Mouse (Mus musculus) large intestine, adult 2 months (tissue): Measurements from ENCODE around the gene Myl7. TPM values are rescaled to one million over a fixed set of nuclear protein-coding genes. Genes with fewer than 3 reads are reported as not detected.
"Not testable (repeated sequence)": the region's sequence is repeated elsewhere in the genome, so short reads cannot be mapped to it uniquely, and the experiment has no call there.

Experiments
- DNase-seq: peaks from one replicate; pipeline ENCODE4 v3.0.0-alpha.2; 2012; ENCODE audit warnings: low read depth, low spot score
- WGBS: fragments of 180-500 bp; shearing (Covaris S2); methylation state at CpG from one replicate; pipeline ENCODE4 v1.1.7; 2018; 5-methylcytosine and 5-hydroxymethylcytosine counted together
- polyA plus RNA-seq: library from polyadenylated mRNA; depleted of rRNA; stranded (reverse); fragments of >200 nt; gene quantifications from 2 replicates; pipeline ENCODE4 v1.2.3, GENCODE M21; 2012; rRNA removed

The Myl7 gene
- polyA plus RNA-seq: 17.3 and 23.4 TPM in 2 replicates

DNA sequence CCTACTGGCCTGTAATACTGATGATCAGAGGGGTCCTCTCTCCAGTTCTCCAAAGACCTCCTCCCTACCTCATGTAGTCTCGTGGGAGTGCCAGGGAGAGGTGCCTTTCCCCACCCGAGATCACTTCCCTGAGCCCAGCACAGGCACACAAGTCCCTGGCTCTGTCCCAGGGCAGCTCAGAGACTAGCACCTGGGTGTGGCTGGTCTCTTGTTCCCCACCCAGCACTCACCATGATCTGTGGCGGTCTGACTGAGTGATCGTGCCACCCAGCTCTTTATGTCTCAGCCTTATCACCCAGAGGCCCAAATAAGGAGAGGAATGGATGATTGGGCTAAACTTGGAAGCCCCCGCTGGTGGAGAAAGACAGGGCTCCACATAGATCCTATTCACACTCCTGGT is at the start of gene Myl7:
TSS of gene Myl7 (minus strand) at position 252 of the 400 bp plus-strand sequence.
- no peak for DNase-seq
- 31% methylated on average over 5 of the region's 5 CpGs for WGBS

DNA sequence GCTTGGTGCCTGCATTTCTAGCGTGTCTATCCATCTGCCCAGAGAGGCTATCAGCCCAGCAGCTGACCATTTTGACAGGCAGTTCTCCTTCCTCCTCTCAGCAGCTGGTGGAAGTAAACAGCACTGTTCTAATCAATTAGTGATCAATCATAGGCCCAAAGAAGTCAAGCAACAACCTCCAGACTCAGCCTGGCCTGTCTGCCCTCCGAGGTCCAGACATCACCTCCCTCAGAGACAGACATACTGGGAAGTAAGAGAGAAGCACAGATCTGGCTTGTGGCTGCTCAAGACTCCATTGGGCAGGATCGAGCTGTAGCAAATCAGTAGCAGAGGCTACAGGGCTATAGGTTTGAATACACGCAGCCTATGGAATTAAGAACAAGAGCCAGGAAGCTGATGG is 49.2 kb upstream of the Myl7 start:
- 67% methylated on average over 4 of the region's 4 CpGs for WGBS
- no peak for DNase-seq

DNA sequence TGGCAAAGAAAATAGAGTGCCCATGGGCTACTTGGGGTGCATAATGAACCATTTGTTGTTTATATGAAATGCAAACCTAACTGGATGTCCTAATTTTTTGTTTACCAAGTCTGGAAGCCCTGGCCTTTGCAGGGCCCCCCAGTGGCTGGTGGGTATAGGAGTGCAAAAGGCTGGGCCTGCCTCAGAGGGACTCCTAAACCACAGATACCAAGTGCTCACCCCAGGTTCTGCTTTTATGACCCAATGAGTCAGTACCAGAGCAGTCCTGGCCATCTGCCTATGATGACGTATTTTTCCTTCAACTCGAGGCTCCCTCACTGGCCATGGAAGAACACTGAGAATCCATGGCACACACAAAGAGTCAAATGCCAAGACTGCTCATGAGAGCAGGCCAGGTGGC is 46.5 kb upstream of the Myl7 start:
- 22% methylated on average over 2 of the region's 2 CpGs for WGBS
- no peak for DNase-seq

DNA sequence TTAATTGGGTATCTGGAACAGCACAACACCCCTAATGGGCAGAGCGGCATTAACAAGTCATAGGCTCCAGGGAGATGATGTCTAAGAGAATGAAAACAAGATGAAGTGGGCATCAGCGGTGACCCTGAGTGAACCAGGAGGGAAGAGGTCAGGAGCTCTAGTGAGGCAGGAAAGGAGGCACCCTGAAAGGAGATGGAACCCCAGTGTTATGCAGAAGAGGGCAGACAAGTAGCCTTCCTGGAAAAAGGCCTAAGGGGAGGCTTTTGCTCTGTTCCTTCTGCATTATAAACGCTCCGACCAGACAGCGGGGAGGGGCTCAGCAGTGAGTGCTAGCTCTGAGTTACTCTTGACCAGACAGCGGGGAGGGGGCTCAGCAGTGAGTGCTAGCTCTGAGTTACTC is 44.4 kb upstream of the Myl7 start:
- WGBS: 83% methylated on average over 6 of the region's 6 CpGs
- DNase-seq: no peak

DNA sequence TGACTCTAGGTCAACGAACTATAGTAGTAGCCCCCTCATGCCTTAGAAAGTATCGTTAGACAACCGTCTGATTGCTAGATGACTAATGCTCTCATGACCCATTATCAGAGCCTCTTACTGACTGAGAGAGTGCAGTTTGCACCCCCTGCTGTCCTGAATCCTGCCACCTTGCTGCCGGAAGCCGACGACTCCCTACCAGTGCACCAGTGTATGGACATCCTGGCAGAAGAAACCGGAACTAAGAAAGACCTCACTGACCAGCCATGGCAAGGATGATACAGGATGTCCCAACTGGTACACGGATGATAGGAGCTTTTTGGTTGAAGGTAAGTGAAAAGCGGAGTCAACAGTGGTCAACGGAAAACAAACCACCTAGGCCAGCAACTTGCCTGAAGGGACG is 35.9 kb upstream of the Myl7 start:
- not testable (repeated sequence) for DNase-seq
- 92% methylated on average over 11 of the region's 11 CpGs for WGBS

DNA sequence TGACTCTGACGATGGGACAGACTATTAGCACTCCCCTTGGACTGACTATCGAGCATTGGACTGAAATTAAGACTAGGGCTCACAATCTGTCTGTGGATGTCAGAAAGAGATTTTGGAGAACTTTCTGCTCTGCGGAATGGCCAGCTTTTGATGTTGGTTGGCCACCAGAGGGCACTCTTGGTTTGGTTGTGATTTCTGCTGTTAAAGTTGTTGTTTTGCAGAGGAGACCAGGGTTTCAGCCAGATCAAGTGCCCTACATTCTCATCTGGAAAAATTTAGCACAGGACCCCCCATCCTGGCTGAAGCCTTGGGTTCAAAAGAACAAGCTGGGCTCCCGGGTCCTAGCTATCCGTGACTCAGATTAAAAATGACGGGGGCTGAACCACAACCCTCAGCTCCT is 33.4 kb upstream of the Myl7 start:
- 90% methylated on average over 6 of the region's 6 CpGs for WGBS

DNA sequence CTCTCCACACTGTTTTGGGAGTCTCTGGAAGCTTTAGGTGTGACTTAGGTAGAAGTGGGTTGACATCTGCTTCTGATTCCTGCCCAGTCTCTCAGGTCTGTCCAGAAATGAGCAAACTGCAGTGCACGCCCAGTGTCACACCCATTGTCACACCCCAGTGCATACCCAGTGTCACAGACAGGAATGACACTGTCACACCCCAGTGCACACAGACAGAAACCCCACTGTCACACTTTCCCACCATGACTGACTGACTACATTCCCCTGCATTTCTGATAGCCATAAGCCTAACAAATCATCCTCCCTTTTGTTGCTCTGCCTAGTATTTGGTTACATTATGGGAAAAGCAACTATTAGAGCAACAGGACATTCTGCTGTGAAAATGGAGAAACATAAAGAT is 32.0 kb upstream of the Myl7 start:
- no peak for DNase-seq

More for the DNA sequence above, 33.4 kb upstream of the Myl7 start:
- not testable (repeated sequence) for DNase-seq

DNA sequence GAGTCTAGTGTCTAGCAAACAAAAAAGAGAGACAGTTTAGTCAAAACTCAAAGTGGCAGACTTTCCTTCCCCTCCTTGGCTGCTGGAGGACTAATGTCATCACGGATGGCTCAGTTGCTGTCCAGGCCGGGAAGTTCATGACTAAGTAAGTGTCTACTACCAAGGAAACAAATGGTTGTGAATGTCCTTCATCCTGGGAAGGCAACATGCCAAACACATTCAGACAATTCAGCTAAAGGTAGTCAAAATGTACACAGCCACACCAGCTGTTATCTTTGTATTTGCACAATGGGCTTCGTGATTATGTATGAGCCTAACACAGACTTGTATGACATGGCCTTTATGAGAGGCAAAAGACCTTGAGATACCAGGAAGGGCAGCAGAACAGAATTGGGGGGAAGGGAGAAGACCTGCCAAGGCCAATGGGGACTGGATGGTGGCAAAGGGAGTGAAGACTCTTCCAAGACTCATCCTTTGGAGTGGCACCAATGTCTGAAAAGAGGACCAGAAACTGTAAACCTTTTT is 28.2 kb upstream of the Myl7 start:
- DNase-seq: no peak
- 53% methylated on average over 3 of the region's 3 CpGs for WGBS

More for the DNA sequence above, 32.0 kb upstream of the Myl7 start:
- 41% methylated on average over 1 of the region's 1 CpGs for WGBS

DNA sequence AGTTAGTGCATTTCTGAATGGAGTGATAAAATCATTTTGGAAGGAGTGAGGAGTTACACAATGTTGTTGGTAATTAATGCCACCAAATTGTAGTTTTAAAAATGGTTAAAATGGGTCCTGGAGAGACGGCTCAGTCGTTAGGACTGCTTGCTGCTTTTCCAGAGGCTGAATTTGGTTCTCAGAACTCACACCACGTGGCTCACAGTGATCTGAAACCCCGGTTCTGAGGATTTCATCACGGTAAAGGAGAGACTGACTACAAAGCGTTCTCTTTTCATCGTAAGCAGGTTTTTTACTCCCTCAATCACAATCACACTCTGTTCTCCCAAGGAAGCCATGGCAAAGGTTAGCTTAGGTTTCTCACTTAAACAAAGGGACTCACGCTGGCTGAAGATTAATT is 26.1 kb upstream of the Myl7 start:
- no peak for DNase-seq
- 59% methylated on average over 8 of the region's 8 CpGs for WGBS

DNA sequence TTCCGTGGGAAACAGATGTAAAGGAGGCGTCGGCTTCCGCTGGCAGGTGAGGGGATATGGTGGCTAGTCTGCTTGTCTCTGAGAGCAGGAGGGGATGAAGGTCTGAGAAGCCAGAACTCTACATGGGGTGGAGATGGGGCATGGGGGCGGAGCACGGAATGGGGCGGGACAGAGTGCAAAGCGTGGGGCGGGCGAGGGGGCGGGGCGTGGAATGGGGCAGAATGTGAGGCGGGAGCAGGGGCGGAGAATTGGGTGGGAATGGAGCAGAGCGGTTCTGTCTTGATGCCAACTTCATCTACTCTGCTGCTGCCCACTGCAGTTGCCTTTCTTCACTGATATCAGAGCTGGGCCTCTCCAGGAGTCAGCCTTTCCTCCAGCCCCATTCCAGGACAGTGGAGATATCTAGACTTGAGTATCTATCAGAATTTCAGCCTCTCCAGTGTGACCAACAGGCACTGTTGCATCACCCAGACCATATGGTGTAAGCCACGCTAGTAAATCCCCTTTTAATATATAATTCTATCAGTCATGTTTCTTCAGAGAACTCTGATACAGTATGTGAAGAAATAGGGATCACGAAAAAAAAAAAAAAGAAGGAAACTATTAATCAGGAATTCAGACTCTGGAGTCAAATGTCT is 21.9 kb upstream of the Myl7 start:
- WGBS: 24% methylated on average over 17 of the region's 17 CpGs
- no peak for DNase-seq

DNA sequence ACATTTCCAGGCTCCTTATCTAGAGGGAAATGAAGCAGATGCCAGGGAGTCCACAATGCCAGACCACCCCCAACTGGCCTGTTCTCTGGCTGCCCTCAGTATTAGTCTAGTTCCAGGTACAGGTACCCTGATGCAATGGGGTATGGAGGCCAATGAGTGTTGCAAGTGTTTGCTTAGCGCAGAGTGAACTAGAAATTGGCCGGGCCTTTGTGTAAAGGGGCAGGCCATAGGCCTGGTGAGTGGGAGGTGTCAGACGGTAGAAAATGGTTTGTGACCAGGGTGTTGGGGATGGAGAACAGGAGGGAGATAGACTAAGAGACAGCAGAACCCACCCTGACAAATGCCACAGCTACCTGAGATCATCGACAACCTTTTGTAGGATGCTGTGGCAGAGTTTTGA is 21.0 kb upstream of the Myl7 start:
- WGBS: 92% methylated on average over 4 of the region's 4 CpGs
- DNase-seq: no peak

DNA sequence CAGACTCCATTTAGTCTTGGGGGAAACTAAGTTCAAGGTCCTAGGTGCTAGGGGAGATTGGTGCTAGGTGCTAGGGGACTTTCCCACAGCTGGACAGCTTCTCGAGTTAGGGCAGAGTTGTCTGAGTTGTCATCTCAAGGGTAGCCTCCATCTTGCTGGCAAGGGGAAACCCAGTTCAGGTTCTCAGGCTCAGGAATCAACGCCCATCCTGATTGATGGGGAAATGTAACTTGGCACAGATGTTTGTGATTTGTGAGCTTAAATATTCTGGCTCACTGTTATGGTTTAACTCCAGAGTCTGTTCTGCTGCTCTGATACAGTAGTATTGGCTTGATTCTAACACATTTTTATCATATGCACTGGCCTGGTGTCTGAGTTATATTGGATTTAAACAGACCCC is 19.5 kb upstream of the Myl7 start:
- no peak for DNase-seq
- 62% methylated on average over 2 of the region's 2 CpGs for WGBS

DNA sequence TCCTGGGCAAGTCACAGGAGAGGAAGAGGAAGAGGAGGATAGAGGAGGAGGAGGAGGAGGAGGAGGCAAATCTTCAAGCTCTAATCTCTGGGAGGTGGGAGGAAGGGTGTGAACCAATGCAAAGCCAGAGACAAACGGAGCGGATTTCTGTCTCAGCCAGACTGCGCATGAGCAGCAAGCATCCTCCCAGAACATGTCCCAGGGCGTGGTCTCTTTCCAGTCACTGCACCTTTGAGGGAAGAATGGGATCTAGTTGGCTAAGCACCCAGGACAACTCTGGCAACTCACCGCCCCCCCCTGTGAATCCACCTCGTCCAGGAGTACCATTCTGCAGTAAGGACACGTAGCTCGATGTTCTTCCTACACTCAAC is 17.6 kb upstream of the Myl7 start:
- DNase-seq: no peak
- WGBS: 65% methylated on average over 8 of the region's 8 CpGs

DNA sequence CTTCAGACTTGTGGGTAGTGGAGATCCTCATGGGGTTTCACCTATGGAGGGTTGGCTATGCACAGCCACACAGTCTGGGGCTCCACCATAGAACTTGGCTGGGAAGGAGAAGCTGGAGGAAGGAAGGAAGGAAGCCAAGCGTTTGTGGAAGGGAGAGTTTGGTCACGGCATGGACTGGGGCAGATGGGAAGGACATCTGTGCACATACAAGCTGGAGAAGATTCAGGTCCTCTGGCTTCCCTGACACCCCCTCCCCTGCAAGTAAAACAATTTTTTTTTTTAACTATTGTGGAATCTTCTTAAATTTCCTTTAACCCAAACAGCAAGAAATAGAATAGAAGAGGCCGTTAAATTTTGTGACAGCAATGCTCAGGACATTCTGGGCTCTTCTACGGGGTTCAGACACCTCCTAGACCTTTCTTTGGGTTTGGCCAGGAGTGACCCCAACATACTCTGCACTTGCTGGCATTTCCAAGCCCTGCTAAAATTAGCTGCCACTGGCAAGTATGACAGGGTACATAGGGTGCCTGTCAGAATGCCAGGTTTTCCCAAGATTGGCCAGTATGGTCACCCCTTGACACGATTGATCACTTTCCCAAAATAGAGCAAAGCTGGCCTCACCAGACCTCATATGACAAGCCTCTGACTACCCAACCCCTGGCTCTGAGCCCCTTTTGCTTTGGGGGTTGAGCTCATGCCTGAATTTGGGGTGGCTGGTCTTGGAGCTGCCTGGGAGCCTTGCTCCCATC is 17.0 kb upstream of the Myl7 start:
- 69% methylated on average over 5 of the region's 5 CpGs for WGBS
- no peak for DNase-seq

DNA sequence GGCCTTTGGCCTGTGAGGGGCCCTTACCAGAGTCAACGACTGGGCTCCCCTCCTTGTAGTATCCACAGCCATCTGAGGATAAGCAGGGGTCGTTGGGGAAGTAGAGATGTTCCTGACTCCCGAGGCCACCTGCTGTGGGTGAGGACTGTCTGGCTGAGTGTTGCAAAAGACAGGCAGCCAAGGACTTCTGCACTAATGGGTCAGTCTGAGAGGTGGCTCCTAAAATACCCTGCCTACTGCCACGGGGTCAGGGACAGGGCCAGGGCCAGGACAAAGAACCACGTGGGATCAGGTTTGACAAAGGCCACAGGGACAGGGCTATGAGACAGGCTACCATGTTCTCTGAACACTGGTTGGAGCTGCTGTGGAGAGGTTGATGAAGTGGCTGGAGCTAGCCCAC is 16.4 kb upstream of the Myl7 start:
- 48% methylated on average over 5 of the region's 5 CpGs for WGBS
- DNase-seq: no peak

DNA sequence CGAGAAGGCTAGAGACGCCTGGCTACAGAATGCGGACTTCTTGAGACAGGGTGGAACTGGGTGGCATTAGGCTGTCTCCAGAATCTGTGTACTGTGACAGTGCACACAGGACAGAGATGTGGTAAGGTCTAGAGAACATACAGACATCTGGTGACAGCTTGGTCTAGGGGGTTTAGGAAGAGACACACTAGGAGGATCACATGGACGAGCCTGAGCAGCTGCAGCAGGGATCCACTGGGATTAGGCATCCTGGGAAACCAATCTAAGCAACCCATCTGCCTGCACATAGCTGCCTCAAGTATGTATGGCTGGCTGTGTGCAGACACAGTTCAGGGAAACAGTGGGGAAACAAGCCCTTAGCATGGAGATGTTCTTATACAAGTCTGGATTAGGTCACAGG is 15.4 kb upstream of the Myl7 start:
- 85% methylated on average over 4 of the region's 4 CpGs for WGBS
- DNase-seq: no peak

DNA sequence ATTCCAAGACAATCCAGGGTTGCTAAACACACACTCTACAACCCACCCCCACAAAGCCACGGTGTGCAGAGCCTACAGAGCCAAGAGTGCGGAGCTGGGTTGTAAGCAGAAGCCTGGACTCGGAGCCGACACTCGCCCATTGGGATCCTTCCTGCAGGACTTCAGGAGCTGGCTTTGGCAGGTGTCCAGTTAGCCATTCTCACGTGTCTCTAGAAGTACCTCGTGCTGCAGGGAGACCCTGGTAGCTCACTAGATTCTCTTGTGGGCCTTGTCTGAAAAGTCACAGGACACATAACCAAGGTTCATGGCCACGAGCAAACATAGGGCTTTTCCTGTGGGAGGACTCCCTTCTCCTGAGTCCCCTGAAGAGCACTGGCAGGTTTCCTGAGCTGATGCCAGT is 14.7 kb upstream of the Myl7 start:
- DNase-seq: no peak
- WGBS: 50% methylated on average over 8 of the region's 8 CpGs

DNA sequence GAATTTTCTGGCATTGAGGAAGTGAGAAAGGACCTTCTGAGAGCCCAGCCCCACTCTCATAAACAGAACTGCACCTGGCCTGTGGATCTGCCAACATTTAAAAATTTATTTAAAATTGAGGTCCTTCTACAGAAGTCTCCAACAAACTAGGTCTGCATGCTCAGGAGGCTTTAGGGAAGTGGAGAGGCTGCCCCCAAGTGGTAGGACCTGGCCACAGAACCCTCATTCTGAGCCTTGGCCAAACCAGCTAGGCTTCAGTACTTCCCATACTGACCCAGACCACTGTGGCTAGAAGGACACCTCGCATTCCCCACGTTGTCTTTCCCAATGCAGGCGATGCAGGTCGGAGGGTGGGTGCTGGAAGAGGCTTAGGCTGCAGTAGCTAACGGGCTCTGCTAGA is 14.1 kb upstream of the Myl7 start:
- DNase-seq: no peak

DNA sequence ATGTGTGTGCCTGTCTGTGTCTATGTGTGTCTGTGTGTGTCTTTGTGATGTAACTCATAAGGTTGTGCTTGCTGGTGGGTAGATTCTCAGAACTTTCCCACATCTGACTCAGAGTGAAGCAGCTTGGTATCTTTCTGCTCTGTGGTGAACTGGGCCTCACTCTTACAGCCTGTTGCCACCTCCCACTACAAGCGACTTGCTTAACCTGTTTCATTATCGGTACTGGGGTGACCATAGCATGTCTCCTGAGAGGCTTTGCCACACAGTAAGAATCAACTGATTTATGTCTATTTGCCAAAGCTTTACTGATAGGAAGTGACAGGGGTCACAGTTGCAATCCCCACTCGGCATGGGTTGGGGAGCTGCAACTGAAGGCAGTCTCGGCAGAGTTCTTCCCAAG is 10.1 kb upstream of the Myl7 start:
- DNase-seq: no peak
- 40% methylated on average over 4 of the region's 4 CpGs for WGBS

More for the DNA sequence above, 14.1 kb upstream of the Myl7 start:
- WGBS: 37% methylated on average over 5 of the region's 5 CpGs

DNA sequence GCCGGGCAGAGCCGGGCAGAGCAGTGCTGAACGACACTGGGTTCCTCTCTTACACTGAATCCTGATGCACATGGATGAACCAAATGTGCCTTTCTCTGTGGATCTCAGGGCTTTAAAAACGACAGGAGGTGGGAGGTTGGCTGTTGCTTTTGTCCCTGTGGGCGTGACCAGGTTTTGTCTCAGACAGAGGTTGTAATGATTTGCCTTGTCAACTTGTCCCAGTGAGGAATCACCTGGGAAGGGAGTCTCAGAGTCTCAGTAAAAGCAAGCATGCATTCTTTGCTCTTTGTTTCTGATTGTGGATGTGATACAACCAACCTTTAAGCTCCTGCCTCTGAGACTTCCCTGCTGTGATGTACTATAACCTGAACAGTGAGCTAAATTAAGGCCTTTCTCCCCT is 8.5 kb upstream of the Myl7 start:
- WGBS: 67% methylated on average over 5 of the region's 5 CpGs
- no peak for DNase-seq

DNA sequence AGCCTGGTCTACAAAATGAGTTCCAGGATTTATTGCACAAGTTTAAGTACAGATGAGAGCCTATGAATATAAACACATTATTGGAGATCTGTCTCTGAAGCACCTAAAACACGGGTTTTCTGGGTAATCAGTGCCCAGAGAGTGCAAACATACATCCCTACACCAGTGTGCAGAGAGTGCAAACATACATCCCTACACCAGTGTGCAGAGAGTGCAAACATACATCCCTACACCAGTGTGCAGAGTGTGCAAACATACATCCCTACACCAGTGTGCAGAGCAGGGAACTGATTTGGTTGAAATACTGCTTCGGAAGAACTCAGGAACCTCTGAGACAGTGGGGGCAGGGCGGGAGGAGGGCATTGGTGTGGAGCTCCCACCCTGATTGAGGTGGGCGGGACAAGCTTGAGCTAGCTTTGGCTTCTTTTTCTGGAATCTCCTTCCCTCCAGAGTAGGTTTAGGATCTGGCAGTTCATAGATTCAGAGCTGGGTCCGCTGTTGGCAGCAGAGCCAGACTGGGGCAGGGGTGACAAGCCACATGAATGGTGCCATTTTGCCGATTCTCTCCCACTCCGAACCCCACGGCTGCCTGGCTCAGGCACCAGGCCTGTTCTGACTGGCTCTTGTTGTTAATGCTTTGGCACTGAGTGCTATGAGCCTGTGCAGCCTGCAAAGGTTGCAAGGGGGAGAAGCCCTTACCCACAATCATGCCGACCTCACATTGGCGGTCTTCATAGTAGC is 7.4 kb upstream of the Myl7 start:
- no peak for DNase-seq
- WGBS: 80% methylated on average over 10 of the region's 10 CpGs
